Mouse (Mus musculus): ENCODE measurements around the gene Dock8.

- TF ChIP-seq TAL1 (IDR thresholded peaks at IDR 0.05; ENCODE audit: low read length) (no peak), GATA1 (IDR thresholded peaks at IDR 0.05; ENCODE audit: low read length) (no peak)
Observed at GRCm38 (mm10) chr19:24996815-24997704, 2.3 kb upstream of the Dock8 start.

All from erythroblast, embryonic 14.5 days (primary cell).